9 mouse cellular contexts compared by ENCODE assay signal in genomic region chr17:5795369-5795768, GRCm38 (mm10). TPM values are rescaled to one million over a fixed set of nuclear protein-coding genes. Genes with fewer than 3 reads are reported as not detected.
DNase-seq lines count a peak whose midpoint lies in the region; ATAC-seq and TF ChIP-seq lines count a peak whose summit lies in the region.
"Had no signal": no experiment of that assay in that cellular context is flagged by ENCODE, and none has a peak within 500 bp of the region (broad histone marks: within the 10 kb centered on the region; RNA-seq: fewer than 3 reads in every experiment).

No protein-coding gene starts in this region.

- no peak for TF ChIP-seq RAD21 in CH12.LX (IDR thresholded peaks at IDR 0.05; ENCODE audit: low read depth, low read length)
- no peak for TF ChIP-seq RAD21 in MEL (IDR thresholded peaks at IDR 0.05; ENCODE audit: low read depth, low read length)

- dilution Hi-C loops in CH12.LX (cut with MboI; ENCODE audit: extremely low pct_ligation_motif_present, extremely low pct_unique_long_range_greater_than_20kb, low sequenced_read_pairs), result no loop called here

- no peaks in the 10 kb centered on the region for H3K9me3 ChIP-seq in kidney, embryonic 15.5 days (replicated peaks)
- H3K9me3 ChIP-seq in CH12.LX (replicated peaks; ENCODE audit: low read length), result peaks cover 3% of the 10 kb centered on the region
- H3K9me3 ChIP-seq in MEL (replicated peaks; ENCODE audit: insufficient read depth, low read length), result no peaks in the 10 kb centered on the region
- H3K9me3 ChIP-seq: heart, embryonic 10.5 days; hindbrain, embryonic 12.5 days had no signal

- H3K4me1 ChIP-seq in kidney, embryonic 15.5 days, result peaks cover 23% of the 10 kb centered on the region
- H3K4me1 ChIP-seq in CH12.LX (ENCODE audit: control insufficient read depth in 1 of 2, insufficient read depth in 2 of 2), result peaks cover 23 to 39% of the 10 kb centered on the region in 2 experiments
- H3K4me1 ChIP-seq in MEL (ENCODE audit: control insufficient read depth in 1 of 2, insufficient read depth in 2 of 2, low read length in 2 of 2), result peaks cover 26 to 65% of the 10 kb centered on the region in 2 experiments
- peaks cover 38% of the 10 kb centered on the region for H3K4me1 ChIP-seq in small intestine, adult 2 months (ENCODE audit: control insufficient read depth, insufficient read depth, insufficient read length, low read length)
- H3K4me1 ChIP-seq: hindbrain, embryonic 12.5 days had no signal

- H3K36me3 ChIP-seq in kidney, embryonic 15.5 days, result no peaks in the 10 kb centered on the region
- H3K36me3 ChIP-seq in CH12.LX (replicated peaks in 1 of 2; ENCODE audit: control insufficient read depth in 1 of 2, insufficient read depth in 1 of 2, low read length in 1 of 2), result no peaks in the 10 kb centered on the region
- H3K36me3 ChIP-seq in MEL (ENCODE audit: control insufficient read depth in 1 of 2, insufficient read depth in 2 of 2, low read length in 2 of 2), result peaks cover 0 to 57% of the 10 kb centered on the region in 2 experiments; a peak in 2 of 4 replicates
- no peaks in the 10 kb centered on the region for H3K36me3 ChIP-seq in small intestine, adult 2 months (ENCODE audit: control insufficient read depth, insufficient read depth, low read length)
- H3K36me3 ChIP-seq: heart, embryonic 10.5 days; hindbrain, embryonic 12.5 days had no signal

- no peak for ATAC-seq in kidney, embryonic 15.5 days (replicated peaks; ENCODE audit: low FRiP score)

- 69% methylated on average over 5 of the region's 5 CpGs for WGBS in kidney, embryonic 15.5 days
- WGBS in small intestine, adult 2 months, result 48% methylated on average over 5 of the region's 5 CpGs

- no peak overlapping the region for H3K4me2 ChIP-seq in kidney, embryonic 15.5 days
- H3K4me2 ChIP-seq in CH12.LX (ENCODE audit: insufficient read depth, low read depth, poor library complexity, severe bottlenecking), result no peak overlapping the region
- H3K4me2 ChIP-seq: hindbrain, embryonic 12.5 days had no signal

- no peaks in the 10 kb centered on the region for H3K79me2 ChIP-seq in CH12.LX (replicated peaks; ENCODE audit: control insufficient read depth, extremely low read depth, insufficient read depth, poor library complexity, severe bottlenecking)
- peaks cover 13% of the 10 kb centered on the region for H3K79me2 ChIP-seq in MEL (ENCODE audit: control insufficient read depth, insufficient read depth, low read length, poor library complexity)

- no peak overlapping the region for H3K4me3 ChIP-seq in kidney, embryonic 15.5 days (replicated peaks)
- H3K4me3 ChIP-seq in CH12.LX (replicated peaks in 1 of 3; ENCODE audit: low read depth in 2 of 3, low read length in 2 of 3, poor library complexity in 1 of 3), result no peak overlapping the region
- no peak overlapping the region for H3K4me3 ChIP-seq in MEL (ENCODE audit: control insufficient read depth in 1 of 2, insufficient read depth in 1 of 2, low read depth in 2 of 2, low read length in 2 of 2)
- H3K4me3 ChIP-seq in small intestine, adult 2 months (ENCODE audit: low read depth, low read length), result no peak overlapping the region
- H3K4me3 ChIP-seq: heart, embryonic 10.5 days; hindbrain, embryonic 12.5 days had no signal

- TF ChIP-seq CTCF in CH12.LX (conservative IDR thresholded peaks at IDR 0.05 in 1 of 2, IDR thresholded peaks at IDR 0.05 in 1 of 2; ENCODE audit: low read depth in 2 of 2, low read length in 2 of 2) (no peak), MEL (IDR thresholded peaks at IDR 0.05 in 2 of 3, conservative IDR thresholded peaks at IDR 0.05 in 1 of 3; ENCODE audit: control insufficient read depth in 1 of 3, insufficient read depth in 1 of 3, low read depth in 2 of 3, low read length in 3 of 3, poor library complexity in 1 of 3, severe bottlenecking in 1 of 3) (no peak)
- no peak for TF ChIP-seq CTCF in small intestine, adult 2 months (IDR thresholded peaks at IDR 0.05; ENCODE audit: extremely low read depth, insufficient read length, insufficient replicate concordance, low read depth, low read length)

- H3K27me3 ChIP-seq in kidney, embryonic 15.5 days, result no peaks in the 10 kb centered on the region
- H3K27me3 ChIP-seq in CH12.LX (replicated peaks) (no peaks in the 10 kb centered on the region), MEL (ENCODE audit: control insufficient read depth in 1 of 2, insufficient read depth in 2 of 2, low read length in 2 of 2) (no peaks in the 10 kb centered on the region)
- no peaks in the 10 kb centered on the region for H3K27me3 ChIP-seq in small intestine, adult 2 months (ENCODE audit: control insufficient read depth, insufficient read depth, low read length)
- H3K27me3 ChIP-seq: hindbrain, embryonic 12.5 days had no signal

- in situ Hi-C loops in CH12.LX (cut with MboI; ENCODE audit: low pct_ligation_motif_present, low pct_unique_long_range_greater_than_20kb, low sequenced_read_pairs), result loop anchor here (5.0 to 10.0 kb wide), 4 partner anchors 37 to 209 kb away; no protein-coding TSS in a partner anchor

- peak; percentile 57 for DNase-seq in kidney, adult 9 months
- DNase-seq in CH12.LX (ENCODE audit: extremely low read depth) (no peak), MEL (ENCODE audit: low read depth, low spot score) (no peak)
- DNase-seq in right cerebral cortex, postnatal 25 days, result no peak
- no peak for DNase-seq in thymus, postnatal 36 days

- H3K27ac ChIP-seq in kidney, embryonic 15.5 days, result no peak overlapping the region
- H3K27ac ChIP-seq in CH12.LX (ENCODE audit: insufficient read depth, low read depth) (no peak overlapping the region), MEL (ENCODE audit: control insufficient read depth, low read depth, low read length) (peak overlapping the region; percentile 75; the same call in 1 of the 2 replicates)
- H3K27ac ChIP-seq in small intestine, adult 2 months (ENCODE audit: insufficient read depth, low read depth, low read length), result peak overlapping the region; percentile 46
- H3K27ac ChIP-seq: heart, embryonic 10.5 days; hindbrain, embryonic 12.5 days had no signal

- TF ChIP-seq EP300 in CH12.LX (IDR thresholded peaks at IDR 0.05; ENCODE audit: low read length), result no peak
- no peak for TF ChIP-seq EP300 in MEL (IDR thresholded peaks at IDR 0.05; ENCODE audit: low read depth in 1 of 2, low read length in 2 of 2)

- H3K9ac ChIP-seq in kidney, embryonic 15.5 days, result no peak overlapping the region
- H3K9ac ChIP-seq in CH12.LX (ENCODE audit: insufficient read depth, low read depth) (no peak overlapping the region), MEL (ENCODE audit: control insufficient read depth, low read depth, low read length, poor library complexity, severe bottlenecking) (no peak overlapping the region)
- H3K9ac ChIP-seq: hindbrain, embryonic 12.5 days had no signal

- no peak for TF ChIP-seq POLR2A in CH12.LX (IDR thresholded peaks at IDR 0.05; ENCODE audit: low read depth, low read length)
- TF ChIP-seq POLR2A in MEL (IDR thresholded peaks at IDR 0.05; ENCODE audit: control insufficient read depth in 1 of 2, insufficient read depth in 1 of 2, low read depth in 1 of 2, low read length in 2 of 2, poor library complexity in 1 of 2), result no peak
- TF ChIP-seq POLR2A in small intestine, adult 2 months (IDR thresholded peaks at IDR 0.05; ENCODE audit: low read depth, low read length), result no peak

TF ChIP-seq in CH12.LX, 34 proteins besides CTCF, POLR2A, EP300 and RAD21:
- TF ChIP-seq KAT2A (IDR thresholded peaks at IDR 0.05; ENCODE audit: insufficient replicate concordance, low read length) (no peak), MAFK (IDR thresholded peaks at IDR 0.05; ENCODE audit: insufficient replicate concordance, low read length) (no peak), ETS1 (conservative IDR thresholded peaks at IDR 0.05; ENCODE audit: low read depth, low read length) (0 out of 2 replicates have a peak, but pooled peaks have one; percentile 13), BHLHE40 (IDR thresholded peaks at IDR 0.05; ENCODE audit: low read depth, low read length) (no peak), ZNF384 (IDR thresholded peaks at IDR 0.05; ENCODE audit: low read depth, low read length) (peak; percentile 88)

TF ChIP-seq in MEL, 35 proteins besides CTCF, POLR2A, EP300 and RAD21:
- no peak for TF ChIP-seq POLR2AphosphoS5 (IDR thresholded peaks at IDR 0.05; ENCODE audit: borderline replicate concordance, low read depth, low read length)
- peak; percentile 58 for TF ChIP-seq ZNF384 (IDR thresholded peaks at IDR 0.05; ENCODE audit: low read depth, low read length)

RNA-seq across cellular contexts. Expression of gene Snx9, which starts 45.8 kb away (rescaled TPM):
- 34.8 and 36.4 TPM in 2 replicates for polyA plus RNA-seq in kidney, embryonic 15.5 days (2015; fragmentation: Nextera tagmentation; extraction: Ambion mirVana)
- 17.1 TPM in 2 replicates for total RNA-seq in CH12.LX (2012; rRNA removed)
- 16.3 and 17.0 TPM in 2 replicates for total RNA-seq in CH12.LX (2014; rRNA removed)
- polyA plus RNA-seq in CH12.LX (2012; ENCODE audit: insufficient read length, low read depth), result 26.3 and 29.7 TPM in 2 replicates
- 12.6 and 12.9 TPM in 2 replicates for total RNA-seq in MEL (2012; rRNA removed)
- 10 to 100 TPM in 1 of 2 experiments, not detected in 1; 22.8 TPM for polyA plus RNA-seq in MEL (2012; ENCODE audit: insufficient read depth in 1 of 2, insufficient read length in 2 of 2, low read depth in 1 of 2, low replicate concordance in 2 of 2, missing spikeins in 1 of 2)
- polyA plus RNA-seq in small intestine, adult 2 months (2012; rRNA removed), result 28.0 and 66.3 TPM in 2 replicates

Comparison
In these comparisons a context has a peak if more than half of its experiments do, and no peak if none do; other contexts are left out.
1. H3K27ac ChIP-seq: peak in MEL (single experiment) and small intestine, adult 2 months (single experiment); none in kidney, embryonic 15.5 days (single experiment) and CH12.LX (single experiment).